Mouse (Mus musculus) cerebellum, adult 8-10 months (tissue): ENCODE data around the gene Erv3.

ENCODE experiments used
- DNase-seq: peaks from one replicate; pipeline ENCODE4 v3.0.0; 2022

Erv3 gene

GRCm38 (mm10) chr2:131859721-131860120, at the start of gene Erv3:
Gene Erv3, minus strand, starts transcription at chr2:131859747.
- no peak for DNase-seq

- peak; percentile 34 for DNase-seq
These were observed 49.4 kb upstream of the Erv3 start for GRCm38 (mm10) chr2:131908906-131909305.

- no peak for DNase-seq
These were observed 48.9 kb upstream of the Erv3 start for GRCm38 (mm10) chr2:131908351-131908861.

GRCm38 (mm10) chr2:131907311-131907710, 47.8 kb upstream of the Erv3 start:
- no peak for DNase-seq

GRCm38 (mm10) chr2:131906846-131907245, 47.3 kb upstream of the Erv3 start:
- DNase-seq, result no peak

GRCm38 (mm10) chr2:131906266-131906665, 46.7 kb upstream of the Erv3 start:
- no peak for DNase-seq

- DNase-seq, result no peak
These were observed 46.2 kb upstream of the Erv3 start for GRCm38 (mm10) chr2:131905776-131906175.

GRCm38 (mm10) chr2:131905025-131905424, 45.5 kb upstream of the Erv3 start:
- DNase-seq, result no peak

- no peak for DNase-seq
These were observed 43.3 kb upstream of the Erv3 start for GRCm38 (mm10) chr2:131902867-131903266.

- no peak for DNase-seq
These were observed 42.9 kb upstream of the Erv3 start for GRCm38 (mm10) chr2:131902423-131902822.

- no peak for DNase-seq
These were observed 38.0 kb upstream of the Erv3 start for GRCm38 (mm10) chr2:131897336-131898109.

- no peak for DNase-seq
These were observed 36.5 kb upstream of the Erv3 start for GRCm38 (mm10) chr2:131896011-131896410.

GRCm38 (mm10) chr2:131895106-131895505, 35.6 kb upstream of the Erv3 start:
- no peak for DNase-seq

GRCm38 (mm10) chr2:131892534-131892933, 33.0 kb upstream of the Erv3 start:
- no peak for DNase-seq

- no peak for DNase-seq
These were observed 28.7 kb upstream of the Erv3 start for GRCm38 (mm10) chr2:131888233-131888632.

- DNase-seq, result no peak
These were observed 27.1 kb upstream of the Erv3 start for GRCm38 (mm10) chr2:131886503-131887160.

- no peak for DNase-seq
These were observed 23.6 kb upstream of the Erv3 start for GRCm38 (mm10) chr2:131883136-131883535.

- no peak for DNase-seq
These were observed 22.2 kb upstream of the Erv3 start for GRCm38 (mm10) chr2:131881766-131882165.

GRCm38 (mm10) chr2:131876551-131877265, 17.2 kb upstream of the Erv3 start:
- DNase-seq, result no peak

GRCm38 (mm10) chr2:131873376-131873775, 13.8 kb upstream of the Erv3 start:
- no peak for DNase-seq

- DNase-seq, result no peak
These were observed 9.4 kb upstream of the Erv3 start for GRCm38 (mm10) chr2:131868983-131869382.

GRCm38 (mm10) chr2:131866676-131867075, 7.1 kb upstream of the Erv3 start:
- DNase-seq, result no peak

GRCm38 (mm10) chr2:131864262-131864796, 4.8 kb upstream of the Erv3 start:
- DNase-seq, result no peak
